Mouse (Mus musculus): ENCODE measurements around the gene Ide.

DNA sequence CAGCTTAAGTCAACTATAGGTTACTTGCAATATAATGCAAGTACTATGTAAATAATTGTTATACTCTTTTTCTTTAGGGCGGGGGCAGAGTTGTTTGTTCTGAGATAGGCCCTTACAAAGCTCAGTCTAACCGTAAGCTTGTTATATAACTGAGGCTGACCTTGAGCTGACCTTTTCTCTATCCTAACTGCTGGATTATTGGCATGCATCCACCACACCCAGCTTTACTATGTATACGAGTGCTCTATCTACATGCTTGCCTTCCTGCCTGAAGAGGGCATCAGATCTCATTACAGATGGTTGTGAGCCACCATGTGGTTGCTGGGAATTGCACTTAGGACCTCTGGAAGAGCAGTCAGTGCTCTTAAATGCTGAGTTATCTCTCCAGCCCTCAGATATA lies 48.5 kb upstream of the Ide start:
- TF ChIP-seq CTCF (IDR thresholded peaks at IDR 0.05; ENCODE audit: low read depth), result no peak
- no peak for TF ChIP-seq EP300 (IDR thresholded peaks at IDR 0.05; ENCODE audit: low read depth)

Measured in liver, postnatal 0 days (tissue).